Mouse (Mus musculus): ENCODE measurements around the gene Rbm19. TPM values are rescaled to one million over a fixed set of nuclear protein-coding genes. Genes with fewer than 3 reads are reported as not detected.
A peak's percentile ranks its signal among the peaks of the same experiment; 100 is the strongest.
"Not testable (repeated sequence)": the region's sequence is repeated elsewhere in the genome, so short reads cannot be mapped to it uniquely, and the experiment has no call there.

Rbm19 gene
- 21.3 and 57.4 TPM in 2 replicates for total RNA-seq (2014; fragmentation: Nextera tagmentation)
- 24.7 and 33.2 TPM in 2 replicates for total RNA-seq (2017)

- ATAC-seq (replicated peaks; ENCODE audit: low FRiP score, low TSS enrichment, poor library complexity, severe bottlenecking) = peak; percentile 97
Observed at GRCm38 (mm10) chr5:120116261-120117050, at the start of gene Rbm19. Rbm19 (plus strand) TSS chr5:120116465.

GRCm38 (mm10) chr5:120067266-120067665, 49.0 kb upstream of the Rbm19 start:
- ATAC-seq (replicated peaks; ENCODE audit: low FRiP score, low TSS enrichment, poor library complexity, severe bottlenecking) = no peak

- ATAC-seq (replicated peaks; ENCODE audit: low FRiP score, low TSS enrichment, poor library complexity, severe bottlenecking) = no peak
Observed at GRCm38 (mm10) chr5:120074101-120074500, 42.2 kb upstream of the Rbm19 start.

GRCm38 (mm10) chr5:120080027-120080426, 36.2 kb upstream of the Rbm19 start:
- no peak for ATAC-seq (replicated peaks; ENCODE audit: low FRiP score, low TSS enrichment, poor library complexity, severe bottlenecking)

DNA sequence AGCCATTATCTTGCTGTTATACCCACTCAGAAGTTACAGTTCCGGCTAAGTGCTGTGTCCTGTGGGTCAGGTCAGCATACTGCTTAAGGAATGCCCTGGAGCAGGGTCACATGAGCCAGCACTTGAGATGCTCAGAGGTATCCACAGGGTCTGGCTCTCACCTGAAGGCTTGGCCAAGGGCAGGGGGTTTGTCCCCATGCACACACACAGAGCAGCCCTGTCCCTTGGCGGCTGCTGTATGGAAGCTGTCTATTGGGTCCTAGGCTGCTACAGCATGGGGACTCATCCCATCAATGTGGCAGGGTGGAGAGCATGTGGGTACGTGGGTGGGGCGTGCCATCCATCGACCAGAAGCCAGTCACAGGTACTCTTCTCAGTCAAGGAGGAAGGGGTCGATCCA, 35.8 kb upstream of the Rbm19 start:
- ATAC-seq (replicated peaks; ENCODE audit: low FRiP score, low TSS enrichment, poor library complexity, severe bottlenecking) = no peak

- ATAC-seq (replicated peaks; ENCODE audit: low FRiP score, low TSS enrichment, poor library complexity, severe bottlenecking) = peak; percentile 93
Observed at GRCm38 (mm10) chr5:120088561-120088960, 27.7 kb upstream of the Rbm19 start.

- peak; percentile 72 for ATAC-seq (replicated peaks; ENCODE audit: low FRiP score, low TSS enrichment, poor library complexity, severe bottlenecking)
Observed at GRCm38 (mm10) chr5:120094602-120095001, 21.7 kb upstream of the Rbm19 start.

- ATAC-seq (replicated peaks; ENCODE audit: low FRiP score, low TSS enrichment, poor library complexity, severe bottlenecking) = no peak
Observed at GRCm38 (mm10) chr5:120097042-120097441, 19.2 kb upstream of the Rbm19 start.

GRCm38 (mm10) chr5:120100814-120101213, 15.5 kb upstream of the Rbm19 start:
- no peak for ATAC-seq (replicated peaks; ENCODE audit: low FRiP score, low TSS enrichment, poor library complexity, severe bottlenecking)

- ATAC-seq (replicated peaks; ENCODE audit: low FRiP score, low TSS enrichment, poor library complexity, severe bottlenecking) = no peak
Observed at GRCm38 (mm10) chr5:120102097-120102496, 14.2 kb upstream of the Rbm19 start.

DNA sequence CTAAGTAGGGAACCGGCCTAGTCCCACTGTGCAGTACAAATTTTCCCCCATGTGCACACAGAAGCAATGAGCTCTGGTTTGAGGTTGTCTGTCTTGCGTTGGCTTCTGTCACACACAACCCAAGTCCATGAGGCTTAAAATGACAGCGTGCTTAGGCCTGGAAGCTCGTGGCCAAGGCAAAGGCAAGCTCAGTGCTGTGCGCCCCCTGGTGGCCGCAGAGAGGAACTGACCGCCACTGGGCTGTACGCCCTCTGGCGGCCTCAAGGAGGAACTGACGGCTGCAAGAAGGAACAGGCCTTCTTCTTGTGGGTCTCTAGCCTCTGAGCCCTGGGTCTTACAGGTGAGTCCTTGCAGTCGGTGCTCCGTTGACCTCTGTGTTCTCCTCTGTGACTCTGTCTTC, 13.5 kb upstream of the Rbm19 start:
- peak; percentile 64 for ATAC-seq (replicated peaks; ENCODE audit: low FRiP score, low TSS enrichment, poor library complexity, severe bottlenecking)

DNA sequence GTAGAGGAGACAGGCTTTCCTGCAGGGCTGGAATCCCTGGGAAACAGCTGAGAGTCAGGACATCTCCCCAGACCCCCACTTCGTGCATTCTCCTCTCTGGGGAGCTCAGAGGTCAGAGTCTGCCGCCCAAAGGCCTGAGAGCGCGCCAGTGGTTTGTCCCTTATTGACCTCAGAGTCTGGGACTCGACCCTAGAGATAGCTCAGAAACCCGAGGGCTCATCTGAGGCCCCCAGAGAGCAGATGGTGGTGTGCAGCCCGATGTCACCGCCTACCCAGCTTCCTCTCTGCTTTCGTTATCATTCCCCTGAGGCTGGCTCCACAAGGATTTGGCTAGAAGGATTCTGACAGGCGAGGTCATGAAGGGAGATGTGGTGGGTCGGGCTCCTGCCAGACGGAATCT, 12.8 kb upstream of the Rbm19 start:
- ATAC-seq (replicated peaks; ENCODE audit: low FRiP score, low TSS enrichment, poor library complexity, severe bottlenecking) = no peak

DNA sequence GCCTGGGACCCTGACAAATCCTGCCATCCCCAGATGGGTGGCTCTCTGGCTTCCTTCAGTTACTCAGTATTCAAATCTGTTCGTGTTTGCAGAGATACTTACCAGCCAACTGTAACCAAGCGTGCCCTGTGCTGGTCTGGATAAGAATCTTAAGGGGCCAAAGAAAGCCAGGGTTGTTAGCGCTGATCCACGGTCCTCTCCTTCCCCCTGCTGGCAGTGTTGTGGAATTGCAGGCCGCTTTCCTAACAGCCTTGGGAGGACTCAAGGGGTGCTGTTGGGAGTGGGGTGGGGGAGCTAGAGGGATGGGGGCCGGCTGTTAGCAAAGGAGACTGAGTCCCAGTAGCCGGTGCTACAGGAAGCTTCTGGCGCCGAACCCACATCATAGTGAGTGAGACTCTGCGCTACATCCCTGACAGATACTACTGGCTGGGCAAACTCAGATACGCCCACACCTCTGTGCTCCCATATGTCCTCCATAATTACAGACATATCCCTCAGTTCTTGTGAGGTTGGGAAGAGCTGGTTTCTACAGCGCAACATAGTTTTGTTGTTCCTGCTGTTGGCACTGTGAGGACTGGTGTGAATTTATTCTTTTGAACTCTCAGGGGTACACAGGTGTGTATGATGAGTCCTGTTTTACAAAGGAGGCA, 9.7 kb upstream of the Rbm19 start:
- peak; percentile 69 for ATAC-seq (replicated peaks; ENCODE audit: low FRiP score, low TSS enrichment, poor library complexity, severe bottlenecking)

GRCm38 (mm10) chr5:120114361-120114760, 1.9 kb upstream of the Rbm19 start:
- no peak for ATAC-seq (replicated peaks; ENCODE audit: low FRiP score, low TSS enrichment, poor library complexity, severe bottlenecking)

DNA sequence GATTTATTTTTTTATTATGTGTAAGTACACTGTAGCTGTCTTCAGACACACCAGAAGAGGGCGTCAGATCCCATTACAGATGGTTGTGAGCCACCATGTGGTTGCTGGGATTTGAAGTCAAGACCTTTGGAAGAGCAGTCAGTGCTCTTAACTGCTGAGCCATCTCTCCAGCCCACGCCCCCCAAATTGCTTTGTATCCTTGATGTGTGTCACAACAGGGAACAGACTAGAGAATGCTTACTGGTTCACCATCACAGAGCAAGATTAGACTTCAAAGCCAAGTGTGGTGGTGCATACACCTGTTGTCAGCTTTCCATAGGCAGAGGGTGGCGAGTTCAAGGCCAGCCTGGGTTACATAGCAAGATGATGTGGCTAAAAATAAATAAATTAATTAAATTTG, 896 bp downstream of the Rbm19 start:
- not testable (repeated sequence) for ATAC-seq (replicated peaks; ENCODE audit: low FRiP score, low TSS enrichment, poor library complexity, severe bottlenecking)

DNA sequence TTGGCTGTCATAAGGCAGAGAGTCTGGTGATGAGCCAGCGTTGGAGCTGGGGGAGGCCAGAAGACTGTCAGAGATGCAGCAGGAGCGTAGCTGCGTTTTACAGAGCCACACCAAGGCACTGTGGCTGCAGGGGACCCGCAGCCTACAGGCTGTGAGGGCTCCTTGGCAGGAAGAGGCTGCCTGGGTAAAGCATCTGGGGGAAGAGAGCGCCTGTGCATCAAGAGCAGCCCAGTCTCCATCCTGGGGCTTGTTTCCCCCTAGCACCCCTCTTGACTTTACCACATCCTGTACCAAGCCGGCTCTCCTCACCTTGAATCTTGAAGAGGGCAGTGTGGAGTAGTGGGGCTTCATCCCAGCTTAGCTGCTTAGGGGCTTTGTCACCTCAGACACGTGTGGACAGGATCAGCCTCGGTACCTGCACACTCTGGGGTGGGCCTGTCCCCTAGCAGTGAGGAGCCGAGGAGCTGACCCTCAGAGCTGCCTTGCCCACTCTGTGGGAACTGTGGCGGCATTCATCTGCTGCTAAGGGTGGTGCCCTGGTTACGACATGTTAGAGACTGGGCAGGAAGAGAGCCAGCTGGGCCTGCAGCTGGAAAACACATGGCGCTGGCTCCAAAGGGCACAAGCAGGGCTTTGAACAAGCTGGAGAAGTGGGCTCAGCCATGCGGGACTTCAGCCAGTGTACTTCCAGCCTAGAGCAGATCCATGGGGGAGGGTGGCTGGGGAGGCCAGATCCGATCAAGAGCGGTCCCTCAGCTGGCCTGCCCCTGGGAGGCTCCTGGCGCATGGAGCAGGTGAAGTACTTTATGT, 8.8 kb downstream of the Rbm19 start:
- ATAC-seq (replicated peaks; ENCODE audit: low FRiP score, low TSS enrichment, poor library complexity, severe bottlenecking) = no peak

- no peak for ATAC-seq (replicated peaks; ENCODE audit: low FRiP score, low TSS enrichment, poor library complexity, severe bottlenecking)
Observed at GRCm38 (mm10) chr5:120127641-120128040, 11.4 kb downstream of the Rbm19 start.

- ATAC-seq (replicated peaks; ENCODE audit: low FRiP score, low TSS enrichment, poor library complexity, severe bottlenecking) = no peak
Observed at GRCm38 (mm10) chr5:120128511-120128910, 12.2 kb downstream of the Rbm19 start.

DNA sequence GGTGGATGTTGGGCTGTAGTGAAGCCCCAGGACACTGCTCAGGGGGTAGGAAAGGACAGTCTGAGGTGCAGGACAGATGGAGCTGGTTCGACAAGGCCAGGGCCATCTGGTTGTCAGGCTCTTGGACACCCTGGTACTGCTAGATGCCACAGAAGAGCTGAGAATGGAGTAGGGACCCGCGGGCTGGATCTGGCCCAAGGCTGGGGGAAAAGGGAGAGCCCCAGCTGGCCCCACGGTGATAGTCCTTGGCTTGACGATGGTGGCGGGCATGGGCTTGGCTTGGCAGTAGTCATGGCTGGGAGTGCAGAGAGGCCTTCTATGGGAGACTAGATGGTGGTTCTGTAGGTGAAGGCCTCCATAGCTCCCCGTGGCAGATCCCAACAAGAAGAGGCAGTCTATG, 12.8 kb downstream of the Rbm19 start:
- ATAC-seq (replicated peaks; ENCODE audit: low FRiP score, low TSS enrichment, poor library complexity, severe bottlenecking) = no peak

GRCm38 (mm10) chr5:120129761-120130160, 13.5 kb downstream of the Rbm19 start:
- ATAC-seq (replicated peaks; ENCODE audit: low FRiP score, low TSS enrichment, poor library complexity, severe bottlenecking) = no peak
